Mouse (Mus musculus): ENCODE data around the gene Ap1m1.

GRCm38 (mm10) chr8:72257902-72258238, 18.1 kb downstream of the Ap1m1 start:
- TF ChIP-seq CTCF (conservative IDR thresholded peaks at IDR 0.05; ENCODE audit: insufficient read depth, insufficient read length, low read depth, low read length) (no peak), POLR2A (IDR thresholded peaks at IDR 0.05; ENCODE audit: low read depth, low read length) (no peak)

Data from kidney, adult 2 months (tissue).